In genomic region chr8:94433981-94434466, GRCm38 (mm10) we compare ENCODE assay signal across 8 mouse cellular contexts. TPM values are rescaled to one million over a fixed set of nuclear protein-coding genes. Genes with fewer than 3 reads are reported as not detected.
DNase-seq lines count a peak whose midpoint lies in the region; ATAC-seq lines count a peak whose summit lies in the region.

Gene Nlrc5 (plus strand): TSS chr8:94434356.

- peak within 1 kb of the TSS; percentile 45 for H3K4me3 ChIP-seq in intestine, embryonic 15.5 days (replicated peaks)

- 2% methylated on average over 29 of the region's 29 CpGs for WGBS in intestine, embryonic 15.5 days

- H3K4me1 ChIP-seq in intestine, embryonic 15.5 days (replicated peaks) = 0 out of 2 replicates have a peak, but pooled peaks cover 5% of the 10 kb centered on the region

- no peaks in the 10 kb centered on the region for H3K9me3 ChIP-seq in intestine, embryonic 15.5 days

- intact Hi-C loops in gastrocnemius, postnatal 36 days (cut with DNase I) = no loop called here
- intact Hi-C loops in left cerebral cortex, postnatal 25 days (cut with DNase I) = no loop called here

- peak within 1 kb of the TSS; percentile 93 for H3K4me2 ChIP-seq in intestine, embryonic 15.5 days (replicated peaks)

- peaks cover 12% of the 10 kb centered on the region for H3K27me3 ChIP-seq in intestine, embryonic 15.5 days (replicated peaks)

- peak; percentile 82 for ATAC-seq in intestine, embryonic 15.5 days

- DNase-seq in ZHBTc4 (ENCODE audit: low read depth, low spot score) = peak; percentile 60
- peak; percentile 77 for DNase-seq in embryo, embryonic 11 days
- peak; percentile 51 to 54 for DNase-seq in gastrocnemius, postnatal 36 days
- DNase-seq in left cerebral cortex, postnatal 25 days (ENCODE audit: low spot score in 2 of 2) = peak; percentile 28 to 47
- DNase-seq in mesoderm, embryonic 11.5 days (ENCODE audit: low read depth, low spot score) = peak; percentile 35
- DNase-seq in right cerebral cortex, postnatal 25 days = peak; percentile 35
- DNase-seq in urinary bladder, postnatal 36 days (ENCODE audit: low spot score in 2 of 2) = peak; percentile 66 to 77

- H3K27ac ChIP-seq in intestine, embryonic 15.5 days = no peak within 1 kb of the TSS

- peak within 1 kb of the TSS; percentile 45 for H3K9ac ChIP-seq in intestine, embryonic 15.5 days

- H3K36me3 ChIP-seq in intestine, embryonic 15.5 days = no peaks in the 10 kb centered on the region

RNA-seq across cellular contexts. Expression of gene Nlrc5, which starts in this region (rescaled TPM):
- total RNA-seq in gastrocnemius, postnatal 36 days (2021) = under 1 TPM; 0.38 to 0.57 TPM
- polyA plus RNA-seq in intestine, embryonic 15.5 days (2015; fragmentation: Nextera tagmentation; extraction: Ambion mirVana) = 0.21 and 0.33 TPM in 2 replicates
- total RNA-seq in left cerebral cortex, postnatal 25 days (2021) = under 1 TPM; 0.21 to 0.71 TPM

Comparison
In these comparisons a context has a peak if more than half of its experiments do, and no peak if none do; other contexts are left out.
1. Peak in DNase-seq in gastrocnemius, postnatal 36 days; RNA of the gene not detected or under 1 TPM.
2. Peak in ATAC-seq, H3K4me3 ChIP-seq, H3K9ac ChIP-seq and H3K4me2 ChIP-seq in intestine, embryonic 15.5 days; RNA of the gene not detected or under 1 TPM.
3. Peak in DNase-seq in left cerebral cortex, postnatal 25 days; RNA of the gene not detected or under 1 TPM.